Mouse (Mus musculus) liver, embryonic 16.5 days (tissue): ENCODE data around the gene Smad5. TPM values are rescaled to one million over a fixed set of nuclear protein-coding genes. Genes with fewer than 3 reads are reported as not detected.

Experiments
- ATAC-seq: fragments of 200-750 bp; cut with Nextera tagmentation; 2 replicates; pipeline ENCODE4 v1.8.0; 2017; ENCODE audit warnings: low read depth, mild to moderate bottlenecking, moderate number of reproducible peaks, moderate library complexity
- H3K27ac ChIP-seq: fragments of 300-500 bp; sonication (generic); 2 replicates; pipeline ENCODE4 v1.5.1; 2014; ENCODE audit warnings: mild to moderate bottlenecking, low read length
- H3K27me3 ChIP-seq: fragments of 300-500 bp; sonication (generic); 2 replicates; pipeline ENCODE4 v1.6.1; 2014; ENCODE audit warnings: low read depth, low read length, mixed read lengths; ENCODE audit not compliant: control insufficient read depth, insufficient read depth
- H3K36me3 ChIP-seq: fragments of 300-500 bp; sonication (generic); 2 replicates; pipeline ENCODE4 v1.6.1; 2014; ENCODE audit warnings: mild to moderate bottlenecking; ENCODE audit not compliant: control insufficient read depth, insufficient read depth
- H3K4me1 ChIP-seq: fragments of 300-500 bp; sonication (generic); 2 replicates; pipeline ENCODE4 v1.6.1; 2014; ENCODE audit warnings: low read depth, low read length, mixed read lengths; ENCODE audit not compliant: control insufficient read depth
- H3K4me2 ChIP-seq: fragments of 300-500 bp; sonication (generic); 2 replicates; pipeline ENCODE4 v1.6.1; 2014; ENCODE audit warnings: low read depth, low read length, mixed read lengths
- H3K4me3 ChIP-seq: fragments of 300-500 bp; sonication (generic); 2 replicates; pipeline ENCODE4 v1.5.1; 2014; ENCODE audit warnings: low read depth, mild to moderate bottlenecking, low read length
- H3K9ac ChIP-seq: fragments of 300-500 bp; sonication (generic); 2 replicates; pipeline ENCODE4 v1.6.1; 2014; ENCODE audit warnings: low read depth, low read length
- H3K9me3 ChIP-seq: fragments of 300-500 bp; sonication (generic); replicated peaks from 2 replicates; pipeline ENCODE4 v1.6.1; 2016; ENCODE audit warnings: low read length; ENCODE audit not compliant: control insufficient read depth
- WGBS: fragments of 180-500 bp; shearing (Covaris S2); extraction: QIAGEN DNeasy Blood & Tissue Kit; methylation state at CpG from one replicate; pipeline ENCODE4 v1.1.7; 2014; ENCODE audit not compliant: insufficient replicate concordance; 5-methylcytosine and 5-hydroxymethylcytosine counted together
- polyA plus RNA-seq: library from polyadenylated mRNA; unstranded; fragments of >200 nt; fragmentation: Nextera tagmentation; extraction: Ambion mirVana; gene quantifications from 2 replicates; pipeline ENCODE4 v1.2.1, GENCODE M21; 2015

The Smad5 gene
- polyA plus RNA-seq, 1 experiment from 2014 or later = 4.0 TPM

- ATAC-seq = no peak
- no peaks in the 10 kb centered on the region for H3K9me3 ChIP-seq
- H3K36me3 ChIP-seq = no peaks in the 10 kb centered on the region
- no peak overlapping the region for H3K4me3 ChIP-seq
- WGBS = 23% methylated on average over 3 of the region's 3 CpGs
- no peak overlapping the region for H3K9ac ChIP-seq
- no peak overlapping the region for H3K4me2 ChIP-seq
- H3K27ac ChIP-seq = no peak overlapping the region
- H3K4me1 ChIP-seq = no peaks in the 10 kb centered on the region
- H3K27me3 ChIP-seq = no peaks in the 10 kb centered on the region
Measured at GRCm38 (mm10) chr13:56772592-56772991, 69.8 kb downstream of the Smad5 start.

GRCm38 (mm10) chr13:56773262-56773870, 70.6 kb downstream of the Smad5 start:
- Histone ChIP-seq H3K27me3 (no peaks in the 10 kb centered on the region), H3K36me3 (no peaks in the 10 kb centered on the region), H3K4me3 (no peak overlapping the region), H3K27ac (no peak overlapping the region), H3K4me2 (no peak overlapping the region), H3K9ac (no peak overlapping the region), H3K4me1 (no peaks in the 10 kb centered on the region), H3K9me3 (no peaks in the 10 kb centered on the region)
- no peak for ATAC-seq
- WGBS = 45% methylated on average over 14 of the region's 14 CpGs

- Histone ChIP-seq H3K27ac (no peak overlapping the region), H3K9me3 (no peaks in the 10 kb centered on the region), H3K27me3 (no peaks in the 10 kb centered on the region), H3K4me3 (no peak overlapping the region), H3K9ac (no peak overlapping the region), H3K4me2 (no peak overlapping the region), H3K36me3 (no peaks in the 10 kb centered on the region), H3K4me1 (no peaks in the 10 kb centered on the region)
- WGBS = 26% methylated on average over 5 of the region's 5 CpGs
- no peak for ATAC-seq
Measured at GRCm38 (mm10) chr13:56774304-56774703, 71.5 kb downstream of the Smad5 start.

DNA sequence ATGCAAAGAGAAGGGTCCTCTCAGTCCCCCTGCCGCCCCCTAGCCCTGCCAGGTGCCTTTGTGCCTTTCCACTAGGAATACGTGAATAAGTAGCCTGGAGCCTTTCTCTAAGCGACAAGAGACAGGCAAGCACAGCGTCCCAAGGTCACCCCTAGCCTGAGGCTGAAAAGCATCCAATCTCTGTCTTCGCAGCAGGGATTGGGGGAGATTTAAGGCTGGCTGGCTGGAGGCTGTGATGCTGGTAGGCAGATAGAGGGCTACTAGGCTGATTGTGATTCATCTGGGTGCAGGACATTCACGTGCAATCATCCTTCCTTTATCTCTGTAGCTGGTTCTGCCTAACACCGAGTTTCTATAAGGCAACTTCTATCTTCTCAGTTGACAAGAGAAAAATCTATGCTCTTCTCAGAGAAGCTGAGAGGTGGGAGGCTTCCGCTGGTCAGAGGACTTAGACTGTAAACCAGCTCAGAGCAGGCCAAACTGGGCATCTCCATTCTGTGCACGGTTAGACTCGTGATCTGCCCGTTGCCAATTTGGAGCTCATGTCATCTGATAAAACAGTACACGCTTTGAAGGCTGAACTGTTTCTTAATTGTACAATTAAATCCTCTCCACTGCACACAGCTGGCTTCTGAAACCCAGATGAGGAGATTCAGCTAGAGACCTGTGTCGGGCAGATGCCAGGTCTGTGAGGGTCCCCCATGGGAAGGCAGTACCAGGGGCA, 78.1 kb downstream of the Smad5 start:
- H3K27me3 ChIP-seq = no peaks in the 10 kb centered on the region
- no peaks in the 10 kb centered on the region for H3K36me3 ChIP-seq
- H3K9me3 ChIP-seq = no peaks in the 10 kb centered on the region
- H3K4me2 ChIP-seq = no peak overlapping the region
- no peak for ATAC-seq
- H3K9ac ChIP-seq = no peak overlapping the region
- H3K4me3 ChIP-seq = no peak overlapping the region
- no peaks in the 10 kb centered on the region for H3K4me1 ChIP-seq
- 50% methylated on average over 13 of the region's 13 CpGs for whole genome bisulfite sequencing
- no peak overlapping the region for H3K27ac ChIP-seq

GRCm38 (mm10) chr13:56781697-56782096, 78.9 kb downstream of the Smad5 start:
- WGBS = 64% methylated on average over 3 of the region's 3 CpGs
- H3K4me1 ChIP-seq = no peaks in the 10 kb centered on the region
- no peak for ATAC-seq

DNA sequence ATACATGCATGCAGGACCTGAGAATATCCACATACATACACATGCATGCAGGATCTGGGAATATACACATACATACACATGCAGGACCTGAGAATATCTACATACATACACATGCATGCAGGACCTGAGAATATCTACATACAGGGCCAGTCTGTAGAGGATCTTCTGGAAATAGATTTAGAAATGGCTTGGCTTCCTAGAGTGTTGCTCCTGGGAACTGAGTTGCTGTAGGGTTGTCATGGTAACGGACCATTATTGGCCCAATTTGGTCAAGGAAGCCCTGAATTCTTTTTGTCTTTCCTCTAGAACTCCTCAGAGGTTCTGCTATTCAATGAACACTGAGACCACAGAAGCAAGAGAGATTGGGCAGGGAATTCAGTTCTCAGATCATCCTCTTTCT, 79.8 kb downstream of the Smad5 start:
- H3K27ac ChIP-seq = no peak overlapping the region
- no peak overlapping the region for H3K4me3 ChIP-seq
- H3K9me3 ChIP-seq = no peaks in the 10 kb centered on the region
- WGBS = 70% methylated on average over 1 of the region's 1 CpGs
- H3K27me3 ChIP-seq = no peaks in the 10 kb centered on the region
- no peak for ATAC-seq
- H3K4me2 ChIP-seq = no peak overlapping the region
- no peaks in the 10 kb centered on the region for H3K36me3 ChIP-seq
- H3K4me1 ChIP-seq = no peaks in the 10 kb centered on the region
- no peak overlapping the region for H3K9ac ChIP-seq

More at GRCm38 (mm10) chr13:56781697-56782096, 78.9 kb downstream of the Smad5 start:
- Histone ChIP-seq H3K9me3 (no peaks in the 10 kb centered on the region), H3K4me2 (no peak overlapping the region), H3K27ac (no peak overlapping the region), H3K36me3 (no peaks in the 10 kb centered on the region), H3K9ac (no peak overlapping the region), H3K4me3 (no peak overlapping the region), H3K27me3 (no peaks in the 10 kb centered on the region)

GRCm38 (mm10) chr13:56790683-56791082, 87.9 kb downstream of the Smad5 start:
- Histone ChIP-seq H3K9ac (no peak overlapping the region), H3K27ac (no peak overlapping the region), H3K4me1 (no peaks in the 10 kb centered on the region), H3K4me3 (no peak overlapping the region), H3K9me3 (no peaks in the 10 kb centered on the region), H3K36me3 (no peaks in the 10 kb centered on the region), H3K4me2 (no peak overlapping the region), H3K27me3 (no peaks in the 10 kb centered on the region)
- 66% methylated on average over 3 of the region's 3 CpGs for WGBS
- ATAC-seq = no peak

Other genes starting within 250 kb of the Smad5 start
- gene Il9, start 220.8 kb upstream of the Smad5 start, polyA plus RNA-seq = not detected in 2 replicates
- gene Fbxl21, start 180.5 kb upstream of the Smad5 start, polyA plus RNA-seq = 0.51 and 0.54 TPM in 2 replicates
- 40.2 and 45.4 TPM in 2 replicates for gene Lect2, start 154.5 kb upstream of the Smad5 start, polyA plus RNA-seq
- gene Tgfbi, start 93.5 kb upstream of the Smad5 start, polyA plus RNA-seq = 9.9 and 10.9 TPM in 2 replicates
- not detected in 2 replicates for gene Gm45623, start 50.8 kb downstream of the Smad5 start, polyA plus RNA-seq
- not detected in 2 replicates for gene Trpc7, start 193.0 kb downstream of the Smad5 start, polyA plus RNA-seq